ENCODE assay signal across 8 mouse cellular contexts in the genomic region with DNA sequence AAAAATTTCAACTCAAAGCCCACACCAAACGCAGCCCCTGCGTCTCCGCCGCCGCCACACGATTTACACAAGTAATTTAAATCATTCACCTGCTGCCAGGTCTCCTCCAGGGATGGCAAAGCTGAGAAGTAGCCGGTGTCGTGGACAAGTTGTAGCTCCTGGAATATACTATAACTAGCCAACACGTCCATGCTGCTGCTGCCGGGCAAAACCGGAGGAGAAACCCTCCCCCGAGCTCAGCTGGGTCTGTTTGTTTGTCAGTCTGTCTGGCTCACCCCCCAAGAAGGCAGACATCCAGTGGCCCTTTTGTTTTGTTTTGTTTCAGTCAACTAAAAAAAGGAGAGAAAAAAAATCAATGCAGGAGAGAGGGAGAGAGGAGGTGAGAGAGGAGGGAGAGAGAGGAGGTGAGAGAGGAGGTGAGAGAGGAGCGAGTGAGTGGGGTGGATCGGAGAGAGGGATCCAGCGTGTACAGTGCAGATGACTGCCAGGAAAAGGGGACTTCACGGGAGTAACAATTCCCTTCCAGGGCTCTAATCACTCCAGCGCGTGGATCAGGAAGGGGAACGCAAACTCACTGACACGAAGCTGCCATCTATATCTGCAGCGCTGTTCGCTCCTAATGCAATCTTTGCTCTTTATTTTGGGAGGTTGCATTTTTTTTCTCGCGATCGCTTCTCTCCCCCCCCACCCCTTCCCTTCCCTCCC. TPM values are rescaled to one million over a fixed set of nuclear protein-coding genes. Genes with fewer than 3 reads are reported as not detected.
A peak's percentile ranks its signal among the peaks of the same experiment; 100 is the strongest.
DNase-seq lines count a peak whose midpoint lies in the region; ATAC-seq and TF ChIP-seq lines count a peak whose summit lies in the region.

No protein-coding gene starts in this region.

- H3K36me3 ChIP-seq in embryonic facial prominence, embryonic 10.5 days (replicated peaks), result no peaks in the 10 kb centered on the region
- no peaks in the 10 kb centered on the region for H3K36me3 ChIP-seq in heart, embryonic 13.5 days
- no peaks in the 10 kb centered on the region for H3K36me3 ChIP-seq in kidney, postnatal 0 days (ENCODE audit: insufficient read depth, low read length)
- H3K36me3 ChIP-seq in midbrain, postnatal 0 days (ENCODE audit: insufficient read depth, low read length), result no peaks in the 10 kb centered on the region
- H3K36me3 ChIP-seq in stomach, postnatal 0 days (ENCODE audit: control insufficient read depth, insufficient read depth, low read length), result no peaks in the 10 kb centered on the region

- H3K4me2 ChIP-seq in heart, embryonic 13.5 days, result peak overlapping the region; percentile 75
- peak overlapping the region; percentile 81 for H3K4me2 ChIP-seq in kidney, postnatal 0 days (ENCODE audit: low read length)
- peak overlapping the region; percentile 86 for H3K4me2 ChIP-seq in midbrain, postnatal 0 days (ENCODE audit: low read depth, low read length, poor library complexity, severe bottlenecking)
- H3K4me2 ChIP-seq in stomach, postnatal 0 days (replicated peaks; ENCODE audit: low read depth), result peak overlapping the region; percentile 62

- peak overlapping the region; percentile 86 for H3K4me3 ChIP-seq in embryonic facial prominence, embryonic 10.5 days
- H3K4me3 ChIP-seq in heart, embryonic 13.5 days, result peak overlapping the region; percentile 84
- H3K4me3 ChIP-seq in kidney, postnatal 0 days (replicated peaks; ENCODE audit: low read depth, low read length), result peak overlapping the region; percentile 91
- peak overlapping the region; percentile 74 for H3K4me3 ChIP-seq in midbrain, postnatal 0 days (ENCODE audit: low read depth, low read length)
- H3K4me3 ChIP-seq in stomach, postnatal 0 days (ENCODE audit: low read depth, low read length), result peak overlapping the region; percentile 86

- 0 out of 2 replicates have a peak, but pooled peaks have one; percentile 28 for ATAC-seq in heart, embryonic 13.5 days (ENCODE audit: extremely low read depth, insufficient number of reproducible peaks, low FRiP score, low TSS enrichment)
- peak; percentile 10 for ATAC-seq in kidney, postnatal 0 days (replicated peaks; ENCODE audit: low FRiP score, low read depth)
- peak; percentile 62 for ATAC-seq in midbrain, postnatal 0 days (ENCODE audit: low FRiP score)
- ATAC-seq in stomach, postnatal 0 days (ENCODE audit: low FRiP score, low TSS enrichment), result peak; percentile 41

- peak overlapping the region; percentile 94 for H3K9ac ChIP-seq in heart, embryonic 13.5 days
- H3K9ac ChIP-seq in kidney, postnatal 0 days (ENCODE audit: low read depth, low read length), result peak overlapping the region; percentile 69
- peak overlapping the region; percentile 91 for H3K9ac ChIP-seq in midbrain, postnatal 0 days (replicated peaks; ENCODE audit: low read length, poor library complexity, severe bottlenecking)
- H3K9ac ChIP-seq in stomach, postnatal 0 days (ENCODE audit: low read length), result peak overlapping the region; percentile 71

- no peaks in the 10 kb centered on the region for H3K9me3 ChIP-seq in embryonic facial prominence, embryonic 10.5 days
- no peaks in the 10 kb centered on the region for H3K9me3 ChIP-seq in heart, embryonic 13.5 days
- H3K9me3 ChIP-seq in kidney, postnatal 0 days (replicated peaks; ENCODE audit: low read length), result no peaks in the 10 kb centered on the region
- H3K9me3 ChIP-seq in midbrain, postnatal 0 days (ENCODE audit: low read length), result no peaks in the 10 kb centered on the region
- no peaks in the 10 kb centered on the region for H3K9me3 ChIP-seq in stomach, postnatal 0 days (ENCODE audit: control insufficient read depth, low read length)

- 0% methylated on average over 25 of the region's 25 CpGs for WGBS in embryonic facial prominence, embryonic 10.5 days
- WGBS in heart, embryonic 13.5 days, result under 1% methylated on average over 25 of the region's 25 CpGs
- 2% methylated on average over 25 of the region's 25 CpGs for WGBS in kidney, postnatal 0 days
- WGBS in midbrain, postnatal 0 days, result 0% methylated on average over 22 of the region's 25 CpGs
- WGBS in stomach, postnatal 0 days, result under 1% methylated on average over 25 of the region's 25 CpGs

- peak; percentile 61 for DNase-seq in embryo, embryonic 10 days (ENCODE audit: low spot score)
- DNase-seq in embryo, embryonic 10.5 days (ENCODE audit: low spot score), result no peak
- DNase-seq in embryonic facial prominence, embryonic 10.5 days (ENCODE audit: low spot score), result peak; percentile 63
- DNase-seq in kidney, postnatal 0 days (ENCODE audit: low spot score), result no peak
- peak; percentile 26 for DNase-seq in liver
- peak; percentile 62 for DNase-seq in midbrain, postnatal 0 days (ENCODE audit: low spot score)
- DNase-seq in stomach, postnatal 0 days (ENCODE audit: low spot score), result peak; percentile 52

- peaks cover 36% of the 10 kb centered on the region for H3K4me1 ChIP-seq in embryonic facial prominence, embryonic 10.5 days
- peaks cover 39% of the 10 kb centered on the region for H3K4me1 ChIP-seq in heart, embryonic 13.5 days
- H3K4me1 ChIP-seq in kidney, postnatal 0 days (replicated peaks; ENCODE audit: insufficient read depth, low read length), result peaks cover 2% of the 10 kb centered on the region; the same call in 1 of the 2 replicates
- H3K4me1 ChIP-seq in midbrain, postnatal 0 days (ENCODE audit: insufficient read depth, low read length), result peaks cover 11% of the 10 kb centered on the region
- 0 out of 2 replicates have a peak, but pooled peaks cover 2% of the 10 kb centered on the region for H3K4me1 ChIP-seq in stomach, postnatal 0 days (replicated peaks; ENCODE audit: control insufficient read depth, insufficient read depth)

- no peak for TF ChIP-seq EP300 in stomach, postnatal 0 days (optimal IDR thresholded peaks at IDR 0.05)

- H3K27me3 ChIP-seq in embryonic facial prominence, embryonic 10.5 days (replicated peaks; ENCODE audit: low read depth, poor library complexity, severe bottlenecking), result no peaks in the 10 kb centered on the region
- H3K27me3 ChIP-seq in heart, embryonic 13.5 days (replicated peaks), result no peaks in the 10 kb centered on the region
- no peaks in the 10 kb centered on the region for H3K27me3 ChIP-seq in kidney, postnatal 0 days (ENCODE audit: insufficient read depth, low read length)
- no peaks in the 10 kb centered on the region for H3K27me3 ChIP-seq in midbrain, postnatal 0 days (ENCODE audit: insufficient read depth, low read length)
- no peaks in the 10 kb centered on the region for H3K27me3 ChIP-seq in stomach, postnatal 0 days (ENCODE audit: control insufficient read depth, insufficient read depth, low read length)

- TF ChIP-seq CTCF in kidney, postnatal 0 days (IDR thresholded peaks at IDR 0.05; ENCODE audit: low read depth), result no peak
- TF ChIP-seq CTCF in midbrain, postnatal 0 days (IDR thresholded peaks at IDR 0.05), result no peak
- no peak for TF ChIP-seq CTCF in stomach, postnatal 0 days (IDR thresholded peaks at IDR 0.05; ENCODE audit: low read depth)

- H3K27ac ChIP-seq in embryonic facial prominence, embryonic 10.5 days (replicated peaks), result peak overlapping the region; percentile 100
- peak overlapping the region; percentile 100 for H3K27ac ChIP-seq in heart, embryonic 13.5 days (replicated peaks)
- H3K27ac ChIP-seq in kidney, postnatal 0 days, result peak overlapping the region; percentile 93
- H3K27ac ChIP-seq in midbrain, postnatal 0 days (ENCODE audit: low read depth, low read length), result peak overlapping the region; percentile 100
- H3K27ac ChIP-seq in stomach, postnatal 0 days (replicated peaks), result peak overlapping the region; percentile 100

RNA-seq across cellular contexts. Expression of a gene that starts 1.1 kb away (rescaled TPM):
- polyA plus RNA-seq in embryonic facial prominence, embryonic 10.5 days (2016; fragmentation: Nextera tagmentation; extraction: Ambion mirVana), result 14.8 and 15.2 TPM in 2 replicates
- polyA plus RNA-seq in heart, embryonic 13.5 days (2015; fragmentation: Nextera tagmentation; extraction: Ambion mirVana), result 17.8 and 17.9 TPM in 2 replicates
- 17.9 and 19.2 TPM in 2 replicates for polyA plus RNA-seq in kidney, postnatal 0 days (2015; fragmentation: Nextera tagmentation; extraction: Ambion mirVana)
- total RNA-seq in midbrain, postnatal 0 days (2014; rRNA removed), result 59.9 and 71.8 TPM in 2 replicates
- 117 and 138 TPM in 2 replicates for polyA plus RNA-seq in midbrain, postnatal 0 days (2015; fragmentation: Nextera tagmentation; extraction: Ambion mirVana)
- polyA plus RNA-seq in stomach, postnatal 0 days (2015; fragmentation: Nextera tagmentation; extraction: Ambion mirVana), result 15.4 and 16.4 TPM in 2 replicates

Comparison
In these comparisons a context has a peak if more than half of its experiments do, and no peak if none do; other contexts are left out.
1. DNase-seq: peak in embryo, embryonic 10 days (single experiment), embryonic facial prominence, embryonic 10.5 days (single experiment), liver (single experiment), midbrain, postnatal 0 days (single experiment) and stomach, postnatal 0 days (single experiment); none in embryo, embryonic 10.5 days (single experiment) and kidney, postnatal 0 days (single experiment).
2. ATAC-seq: peak in every context shown above with its lines; median percentile 62 in midbrain, postnatal 0 days; 41 in stomach, postnatal 0 days; 28 in heart, embryonic 13.5 days; 10 in kidney, postnatal 0 days.
3. Peak in every context shown above with its lines, with median percentiles within 50 percentile points of each other: H3K27ac ChIP-seq, H3K4me3 ChIP-seq, H3K4me2 ChIP-seq and H3K9ac ChIP-seq.